Mouse (Mus musculus): ENCODE measurements around the gene 4931422A03Rik. TPM values are rescaled to one million over a fixed set of nuclear protein-coding genes. Genes with fewer than 3 reads are reported as not detected.
A peak's percentile ranks its signal among the peaks of the same experiment; 100 is the strongest.
"Not testable (repeated sequence)": the region's sequence is repeated elsewhere in the genome, so short reads cannot be mapped to it uniquely, and the experiment has no call there.

The 4931422A03Rik gene
- total RNA-seq (2021): not detected

- DNase-seq: no peak
These were observed at the start of gene 4931422A03Rik for GRCm38 (mm10) chr2:104028139-104028723. TSS of gene 4931422A03Rik (minus strand) at chr2:104028361.

DNA sequence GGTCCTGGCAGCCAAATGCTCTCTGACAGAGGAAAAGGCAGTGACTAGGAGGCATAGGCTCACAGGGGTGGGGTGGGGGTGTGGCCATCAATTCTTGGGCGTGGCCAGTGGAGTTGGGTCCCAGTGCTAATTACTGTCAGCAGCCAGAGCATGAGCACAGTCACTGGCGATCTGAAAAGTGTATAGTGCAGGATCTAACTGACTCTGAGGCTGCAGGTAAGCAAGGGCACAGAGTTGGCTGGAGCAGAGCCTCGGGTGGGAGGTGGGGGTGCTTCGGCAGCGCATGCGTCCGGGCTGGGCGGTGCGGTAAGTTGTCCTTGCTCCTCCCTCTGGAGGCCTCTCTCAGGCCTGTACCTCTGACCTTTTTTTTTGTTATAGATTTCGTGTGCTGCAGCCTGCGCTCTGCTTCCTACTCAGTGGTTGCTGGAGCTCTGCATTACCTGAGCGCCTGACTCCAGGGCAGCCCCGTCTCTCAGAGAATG, 41.6 kb upstream of the 4931422A03Rik start, which contains the start of gene Cd59b:
TSS of gene Cd59b (plus strand) at position 146 of the 482 bp plus-strand sequence.
- DNase-seq: no peak

DNA sequence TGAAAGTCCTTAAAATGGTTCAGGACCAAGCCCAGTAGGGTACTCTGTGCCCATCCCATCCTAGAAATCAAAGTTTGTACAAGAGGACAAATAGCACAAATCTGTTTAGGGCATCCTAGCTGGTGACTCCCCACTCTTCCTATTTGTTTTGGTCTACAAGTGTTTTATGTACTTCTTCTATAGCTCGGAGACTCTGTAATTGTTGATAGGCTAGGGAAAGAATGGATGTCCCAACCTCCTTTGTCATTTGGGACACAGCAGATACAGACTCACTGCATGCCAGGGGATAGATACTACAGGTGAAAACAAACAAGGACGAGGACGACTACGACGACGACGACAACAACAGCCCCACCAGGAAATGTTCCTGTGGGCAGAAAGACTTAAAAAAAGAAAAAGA, 40.3 kb upstream of the 4931422A03Rik start, which contains the start of gene Gm10799:
TSS of gene Gm10799 (minus strand) at position 101 of the 400 bp plus-strand sequence.
- not testable (repeated sequence) for DNase-seq

- DNase-seq: not testable (repeated sequence)
These were observed 37.4 kb upstream of the 4931422A03Rik start, which contains the start of gene Gm10912 for GRCm38 (mm10) chr2:104065526-104065925. TSS of gene Gm10912 (plus strand) at chr2:104065826.

DNA sequence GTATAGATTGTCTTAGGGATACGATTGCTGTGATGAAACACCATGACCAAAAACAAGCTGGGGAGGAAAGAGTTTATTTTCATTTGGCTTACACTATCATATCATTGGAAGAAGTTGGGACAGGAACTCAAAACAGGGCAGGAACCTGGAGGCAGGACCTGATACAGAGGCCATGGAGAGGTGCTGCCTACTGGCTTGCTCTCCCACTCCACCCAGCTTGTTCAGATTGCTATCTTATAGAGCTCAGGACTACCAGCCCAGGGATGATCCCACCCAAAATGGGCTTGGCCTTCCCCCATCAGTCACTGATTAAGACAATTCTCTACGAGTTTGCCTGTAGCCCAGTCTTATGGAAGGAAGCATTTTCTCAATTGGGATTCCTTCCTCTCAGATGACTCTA, 36.0 kb upstream of the 4931422A03Rik start:
- DNase-seq: no peak

DNA sequence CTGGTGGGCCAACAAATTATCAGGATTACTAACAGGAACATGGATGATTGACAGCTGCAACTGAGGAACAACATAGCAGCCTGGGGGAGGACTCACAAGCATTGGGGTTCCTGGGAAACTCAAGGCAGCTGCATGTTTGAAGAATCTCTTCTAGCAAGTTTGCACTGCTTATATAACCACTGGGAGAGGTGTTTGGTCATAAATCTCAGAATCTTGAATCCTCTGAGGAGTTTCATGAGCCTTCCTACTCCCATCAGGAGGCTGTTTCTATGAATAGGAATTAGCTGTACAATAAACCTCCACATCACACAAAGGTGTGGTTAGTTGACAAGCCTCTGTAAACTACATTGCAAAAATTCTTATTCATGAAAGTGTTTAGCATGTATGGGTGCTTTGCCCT, 34.5 kb upstream of the 4931422A03Rik start:
- DNase-seq: no peak

GRCm38 (mm10) chr2:104060996-104061395, 32.8 kb upstream of the 4931422A03Rik start:
- DNase-seq: no peak

GRCm38 (mm10) chr2:104059786-104060185, 31.6 kb upstream of the 4931422A03Rik start:
- no peak for DNase-seq

- DNase-seq: no peak
These were observed 30.8 kb upstream of the 4931422A03Rik start for GRCm38 (mm10) chr2:104058954-104059353.

DNA sequence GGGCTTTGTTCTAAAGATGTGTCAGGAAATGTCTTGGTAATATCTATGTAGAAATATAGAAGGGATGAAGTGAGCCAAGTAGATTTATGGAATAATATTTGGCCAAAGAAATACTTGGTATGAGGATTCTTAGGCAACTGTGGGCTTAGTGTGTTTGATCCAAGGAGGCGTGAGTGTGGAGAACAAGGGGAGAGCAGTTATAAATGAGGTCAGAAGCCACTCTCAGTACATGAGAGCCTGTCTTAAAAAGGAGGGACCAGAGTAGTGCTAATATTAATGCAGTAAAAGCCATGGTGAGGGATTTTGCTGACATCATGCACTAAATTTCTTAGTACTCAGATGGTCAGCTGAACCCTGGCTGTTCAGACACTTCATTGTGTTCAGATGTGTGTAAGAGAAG, 30.2 kb upstream of the 4931422A03Rik start:
- no peak for DNase-seq

GRCm38 (mm10) chr2:104044479-104045080, 16.4 kb upstream of the 4931422A03Rik start:
- no peak for DNase-seq

- no peak for DNase-seq
These were observed 15.7 kb upstream of the 4931422A03Rik start for GRCm38 (mm10) chr2:104043624-104044478.

DNA sequence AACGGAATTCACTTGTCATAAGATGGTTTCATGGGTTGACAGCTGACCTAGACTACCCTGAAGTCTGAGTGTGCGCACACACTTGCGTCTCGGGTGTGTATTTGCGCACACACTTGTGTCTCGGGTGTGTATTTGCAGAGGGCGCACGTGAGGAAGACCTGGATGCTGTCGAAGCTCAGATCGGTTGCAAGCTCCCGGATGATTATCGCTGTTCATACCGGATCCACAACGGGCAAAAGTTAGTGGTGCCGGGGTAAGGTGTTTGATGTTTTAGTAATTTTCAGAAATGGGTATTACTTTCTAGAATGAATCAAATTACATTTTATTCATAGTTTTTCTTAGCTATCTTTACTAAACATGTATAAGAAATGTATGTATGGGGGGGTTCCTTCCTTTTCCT, 14.6 kb upstream of the 4931422A03Rik start:
- no peak for DNase-seq

DNA sequence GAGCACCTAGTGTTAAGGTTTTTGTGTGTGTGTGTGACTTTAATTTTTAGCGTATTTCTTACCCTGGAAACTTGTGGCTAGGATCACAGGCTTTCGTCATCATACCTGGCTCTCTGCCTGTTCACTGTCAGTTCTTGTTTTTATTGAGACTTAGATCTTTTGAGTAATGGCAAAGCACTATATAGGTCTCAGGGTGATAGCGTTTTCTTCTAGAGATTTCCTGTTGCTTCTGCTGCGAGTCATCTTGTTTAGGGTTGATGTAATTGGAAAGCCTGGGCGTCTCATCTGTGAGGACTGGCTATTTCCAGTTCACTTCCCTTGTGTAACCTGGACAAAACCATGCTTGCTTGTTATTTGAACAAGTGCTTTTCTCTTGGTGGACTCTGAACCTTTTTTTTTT, 13.5 kb upstream of the 4931422A03Rik start:
- DNase-seq: no peak

GRCm38 (mm10) chr2:104038236-104038635, 10.1 kb upstream of the 4931422A03Rik start:
- no peak for DNase-seq

DNA sequence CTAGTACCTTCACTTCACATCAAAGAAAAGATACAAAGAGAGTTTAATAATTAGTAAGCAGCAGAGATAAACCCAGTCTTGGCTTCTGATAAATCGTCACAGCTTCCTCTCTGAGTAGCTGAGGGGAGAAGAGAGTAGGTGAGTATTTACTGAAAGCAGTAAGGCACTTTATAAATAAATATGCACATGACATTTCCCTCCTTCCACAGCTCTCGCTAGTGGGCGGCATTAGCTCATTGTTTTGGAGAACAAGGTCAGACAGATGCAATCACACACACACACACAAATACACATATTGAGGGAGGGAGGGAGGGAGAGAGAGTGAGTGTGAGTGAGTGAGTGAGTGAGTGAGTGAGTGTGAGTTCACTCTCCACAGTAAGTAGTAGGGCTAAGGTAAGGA, 8.2 kb upstream of the 4931422A03Rik start:
- no peak for DNase-seq

GRCm38 (mm10) chr2:104035595-104035994, 7.4 kb upstream of the 4931422A03Rik start:
- DNase-seq: no peak

GRCm38 (mm10) chr2:104034832-104035472, 6.8 kb upstream of the 4931422A03Rik start:
- DNase-seq: peak; percentile 44 to 51

DNA sequence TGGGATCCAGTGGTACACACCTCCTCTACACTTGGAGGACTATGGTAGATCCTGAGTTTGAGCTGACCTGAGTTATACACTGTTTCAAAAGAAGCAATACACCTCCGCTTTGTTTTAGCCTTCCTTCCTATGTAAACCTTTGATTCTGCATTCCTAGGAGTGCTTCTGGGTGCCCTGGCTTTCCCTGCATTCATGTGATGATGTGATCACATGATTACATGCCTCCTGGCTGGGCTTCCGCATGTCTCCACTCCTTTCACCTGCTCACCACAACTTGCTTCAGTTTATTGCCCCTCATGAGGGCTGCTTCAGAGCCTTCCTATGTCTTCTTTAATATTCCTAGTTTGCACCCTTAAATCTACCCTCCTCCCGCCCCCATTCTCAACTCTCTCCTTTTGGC, 3.9 kb upstream of the 4931422A03Rik start:
- no peak for DNase-seq

GRCm38 (mm10) chr2:104030381-104030780, 2.2 kb upstream of the 4931422A03Rik start:
- no peak for DNase-seq

DNA sequence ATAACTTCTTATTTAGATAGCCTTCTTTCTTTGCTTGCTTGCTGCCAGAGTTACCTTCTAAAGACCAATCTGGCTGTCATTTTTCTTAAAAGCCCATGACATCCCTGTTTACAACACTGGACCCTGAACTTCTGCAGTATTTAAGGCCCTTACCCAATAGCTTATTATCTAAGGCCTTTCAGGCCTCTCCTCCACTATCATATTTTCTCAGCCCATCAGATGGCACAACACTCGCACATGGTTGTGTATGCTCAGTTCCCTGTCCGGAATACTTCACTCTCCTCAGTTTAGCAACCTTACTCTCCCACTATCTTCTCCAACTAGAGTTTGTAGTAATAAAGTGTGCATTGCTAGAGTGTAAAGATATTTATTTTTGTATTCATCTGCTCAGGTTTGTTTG, 913 bp upstream of the 4931422A03Rik start:
- no peak for DNase-seq

DNA sequence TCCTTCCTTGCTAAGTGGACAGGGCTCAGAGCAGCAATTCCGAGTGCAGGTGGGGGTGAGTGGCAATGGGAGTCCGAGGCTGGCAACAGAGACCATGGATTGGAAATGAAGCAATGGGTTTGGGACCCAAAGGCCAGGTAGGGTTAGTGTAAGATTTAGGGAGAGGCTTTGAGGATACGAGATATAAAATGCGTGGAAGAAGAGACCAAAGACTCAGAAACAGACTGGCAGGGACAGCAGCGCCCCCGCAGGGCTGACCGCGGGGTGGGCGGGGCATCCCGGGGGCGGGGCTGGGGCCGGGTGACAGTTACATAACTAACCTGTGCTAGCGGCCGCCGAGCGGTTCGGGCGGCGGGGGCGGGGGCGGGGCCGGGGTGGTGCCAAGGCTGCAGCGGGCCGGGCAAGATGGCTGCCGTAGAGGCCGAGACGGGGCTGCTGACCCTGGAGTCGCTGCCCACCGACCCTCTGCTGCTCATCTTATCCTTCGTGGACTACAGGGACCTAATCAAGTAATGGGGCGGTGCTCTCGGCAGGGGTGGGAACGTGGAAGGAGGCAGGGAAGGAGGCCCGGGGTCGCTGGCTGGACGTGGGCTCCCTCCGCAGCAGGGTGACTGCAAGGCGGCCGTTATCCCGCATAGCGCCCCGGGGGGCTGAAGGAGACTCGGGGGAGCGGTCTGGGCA, 563 bp downstream of the 4931422A03Rik start, which contains the start of gene Fbxo3:
TSS of gene Fbxo3 (plus strand) at position 264 of the 681 bp plus-strand sequence.
- DNase-seq: peak; percentile 78
